Mouse (Mus musculus): ENCODE measurements around the gene Ppfia3.

Ppfia3 gene

DNA sequence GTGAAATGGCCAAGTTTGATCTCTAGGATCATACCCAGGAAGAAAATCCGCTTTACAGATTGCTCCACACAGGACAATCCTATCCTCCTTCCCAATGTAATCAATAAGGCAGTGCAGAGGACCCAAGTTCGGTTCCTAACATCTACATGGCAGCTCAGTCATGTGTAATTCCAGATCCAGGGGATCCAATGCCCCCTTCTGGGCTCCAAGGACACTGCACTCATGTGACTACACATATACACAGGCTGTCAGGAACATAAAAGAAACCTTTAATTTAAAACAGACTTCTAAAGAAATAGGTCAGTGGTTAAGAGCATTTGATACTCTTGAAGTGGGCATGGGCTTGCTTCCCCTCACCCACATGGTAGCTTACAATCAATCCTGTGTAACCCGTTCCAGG is 19.3 kb upstream of the Ppfia3 start:
- peak; percentile 66 for DNase-seq (ENCODE audit: low read depth, low spot score)

GRCm38 (mm10) chr7:45376057-45376456 is 9.2 kb upstream of the Ppfia3 start:
- no peak for DNase-seq (ENCODE audit: low read depth, low spot score)

DNA sequence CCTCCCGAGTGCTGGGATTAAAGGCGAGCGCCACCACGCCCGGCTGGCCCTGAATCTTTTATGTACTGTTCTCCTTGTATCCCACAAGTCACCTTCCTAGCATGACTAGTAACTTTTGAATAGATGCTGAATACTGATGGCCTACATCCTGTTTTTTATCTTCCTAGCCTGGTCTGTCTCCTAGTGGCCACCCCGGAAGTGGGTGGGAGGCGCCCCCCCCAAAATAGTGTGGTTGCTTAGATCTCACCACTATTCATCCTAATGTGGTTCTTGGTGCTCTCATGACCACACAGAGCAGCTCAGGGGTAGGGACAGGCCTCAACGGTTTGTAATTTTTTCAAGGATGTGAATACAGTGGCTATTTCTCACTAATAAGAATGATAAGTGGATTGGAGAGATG is 7.8 kb upstream of the Ppfia3 start:
- peak; percentile 33 for DNase-seq (ENCODE audit: low read depth, low spot score)

- peak; percentile 54 for DNase-seq (ENCODE audit: low read depth, low spot score)
Observed at GRCm38 (mm10) chr7:45372371-45372770, 5.6 kb upstream of the Ppfia3 start.

DNA sequence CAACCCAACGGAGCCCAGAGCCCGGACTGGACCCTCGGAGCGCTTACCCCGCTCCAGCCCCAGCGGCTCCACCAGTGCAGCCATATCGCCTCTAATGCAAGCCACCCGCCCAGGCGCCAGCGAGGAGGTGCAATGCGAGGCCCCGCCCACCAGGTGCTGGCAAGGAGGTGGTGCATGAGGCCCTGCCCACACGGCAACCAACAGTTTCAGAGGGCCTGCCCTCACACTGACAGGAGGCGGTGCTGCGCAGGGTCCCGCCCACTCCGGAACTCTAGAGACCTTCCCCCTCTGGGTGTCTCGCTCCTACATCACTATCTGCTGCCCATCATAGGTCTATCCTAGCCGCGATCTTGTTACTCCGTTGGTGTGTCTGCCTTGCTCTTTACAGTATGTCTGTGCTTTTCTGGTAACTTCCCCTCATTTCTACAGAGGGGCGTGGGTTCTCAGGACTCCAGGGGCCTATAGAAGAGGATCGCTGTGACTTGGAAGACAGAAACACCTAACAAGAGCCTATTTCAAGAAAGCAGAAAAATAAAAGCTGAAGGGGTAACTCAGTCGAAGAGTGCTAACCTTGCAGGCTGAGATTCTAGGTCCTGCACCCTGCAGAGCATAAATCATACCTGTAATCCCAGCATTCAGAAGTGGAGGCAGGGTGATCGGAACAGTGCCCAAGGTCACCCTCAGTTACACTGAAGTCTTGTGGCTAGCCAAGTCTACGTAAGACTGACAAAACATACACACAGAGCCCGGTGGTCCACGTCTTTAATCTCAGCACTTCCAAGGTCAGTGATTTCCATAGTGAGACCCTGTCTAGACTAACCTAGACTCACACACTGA is 3.9 kb upstream of the Ppfia3 start, which contains the start of gene Lin7b:
Lin7b (minus strand) TSS at position 109 of the 837 bp plus-strand sequence.
- peak; percentile 96 for DNase-seq (ENCODE audit: low read depth, low spot score)

DNA sequence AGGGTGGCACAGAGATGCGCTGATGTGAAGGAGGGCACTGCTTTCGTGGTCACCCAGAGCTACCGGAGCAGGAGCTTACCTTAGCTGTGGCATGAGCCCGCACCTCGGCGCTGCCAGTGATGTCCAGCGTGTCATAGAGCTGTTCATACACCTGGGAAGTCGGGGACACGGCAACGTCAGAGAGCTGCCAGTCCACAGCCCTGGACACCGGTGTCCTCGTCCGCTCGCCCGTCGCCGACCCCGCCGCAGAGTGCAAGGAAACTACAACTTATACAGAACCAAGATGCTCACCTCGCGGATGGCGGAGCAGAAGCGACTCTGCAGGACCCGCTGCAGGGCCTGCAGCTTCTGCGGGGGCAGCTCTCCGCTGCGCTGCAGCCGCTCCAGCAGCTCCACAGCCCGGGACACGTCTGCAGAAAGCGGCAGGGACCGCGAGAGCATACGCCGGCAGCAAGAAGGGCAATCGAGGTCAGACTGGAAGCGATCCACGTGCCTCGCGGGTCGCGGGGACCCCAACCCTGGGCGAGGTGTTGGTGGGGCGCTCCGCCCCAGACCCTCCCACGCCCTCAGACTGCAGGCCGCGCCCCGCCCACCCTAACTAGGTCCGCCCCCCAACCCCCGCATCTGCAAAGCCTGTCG is 3.1 kb upstream of the Ppfia3 start:
- no peak for DNase-seq (ENCODE audit: low read depth, low spot score)

- DNase-seq (ENCODE audit: low read depth, low spot score), result no peak
Observed at GRCm38 (mm10) chr7:45369022-45369745, 2.4 kb upstream of the Ppfia3 start.

DNA sequence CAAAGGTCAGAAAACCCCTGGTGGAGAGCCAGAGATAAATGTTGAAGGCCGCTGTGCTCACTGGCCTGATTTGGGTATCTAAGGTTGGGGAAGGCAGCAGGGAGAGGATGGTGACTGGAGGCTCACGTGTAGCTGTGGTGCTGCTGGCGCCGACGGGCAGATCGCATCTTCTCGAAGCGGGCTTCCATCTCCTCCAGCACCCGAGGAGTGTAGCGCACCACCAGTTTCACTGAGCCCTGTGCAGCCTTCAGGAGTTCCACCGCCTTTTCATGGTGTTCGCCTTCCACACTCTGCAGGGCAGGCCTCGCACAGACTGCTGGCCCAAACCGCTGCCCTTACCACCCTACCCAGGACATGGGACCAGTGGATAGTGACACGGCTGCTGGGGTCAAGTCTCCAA is 1.4 kb upstream of the Ppfia3 start:
- DNase-seq (ENCODE audit: low read depth, low spot score), result no peak

- DNase-seq (ENCODE audit: low read depth, low spot score), result peak; percentile 97
Observed at GRCm38 (mm10) chr7:45367020-45367880, 431 bp upstream of the Ppfia3 start.

DNA sequence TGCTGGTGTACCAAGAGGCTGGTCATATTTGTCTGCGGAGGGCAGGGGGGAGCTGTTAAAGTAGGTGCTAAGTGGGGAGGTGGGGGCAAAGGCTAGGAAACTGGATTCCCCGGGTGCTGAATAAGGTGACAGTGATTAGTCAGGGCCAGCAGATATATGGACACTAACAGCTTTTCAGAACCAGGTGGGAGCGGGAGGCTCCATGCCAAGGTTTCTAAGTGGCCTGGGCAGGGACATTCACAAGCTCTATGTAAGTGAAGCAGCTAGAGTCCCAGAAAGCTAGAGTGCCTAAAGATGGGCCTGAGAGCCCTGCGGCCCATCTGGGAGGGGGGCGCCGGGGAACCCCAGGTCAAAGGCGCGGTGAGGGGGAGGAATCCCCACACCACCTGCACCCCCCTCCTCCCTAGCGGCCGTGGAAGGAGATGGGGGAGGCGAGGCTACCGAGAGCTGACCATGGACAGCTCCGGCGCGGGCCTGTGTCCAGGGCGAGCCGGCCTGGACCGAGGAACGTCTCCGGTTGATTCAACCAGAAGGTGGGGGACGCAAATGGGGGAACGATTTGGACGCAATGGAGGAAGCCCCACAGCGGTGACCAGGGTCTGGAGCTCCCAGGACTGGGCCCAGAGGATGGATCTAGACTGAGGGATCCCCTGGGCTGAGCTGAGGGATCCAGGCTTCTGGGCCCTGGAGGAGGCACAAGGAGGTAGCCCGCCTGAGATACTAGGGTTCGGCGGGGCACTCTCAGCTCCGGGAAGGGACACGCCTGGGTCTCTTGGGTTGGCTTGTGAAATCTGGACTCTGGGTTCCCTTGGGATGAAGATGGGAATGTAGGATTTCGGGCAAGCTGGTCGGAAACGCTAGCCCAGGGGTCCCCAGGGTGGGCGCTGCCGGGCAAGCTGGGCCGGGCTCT is 822 bp downstream of the Ppfia3 start:
- DNase-seq (ENCODE audit: low read depth, low spot score), result peak; percentile 36

GRCm38 (mm10) chr7:45363983-45364382 is 2.8 kb downstream of the Ppfia3 start:
- DNase-seq (ENCODE audit: low read depth, low spot score), result no peak

DNA sequence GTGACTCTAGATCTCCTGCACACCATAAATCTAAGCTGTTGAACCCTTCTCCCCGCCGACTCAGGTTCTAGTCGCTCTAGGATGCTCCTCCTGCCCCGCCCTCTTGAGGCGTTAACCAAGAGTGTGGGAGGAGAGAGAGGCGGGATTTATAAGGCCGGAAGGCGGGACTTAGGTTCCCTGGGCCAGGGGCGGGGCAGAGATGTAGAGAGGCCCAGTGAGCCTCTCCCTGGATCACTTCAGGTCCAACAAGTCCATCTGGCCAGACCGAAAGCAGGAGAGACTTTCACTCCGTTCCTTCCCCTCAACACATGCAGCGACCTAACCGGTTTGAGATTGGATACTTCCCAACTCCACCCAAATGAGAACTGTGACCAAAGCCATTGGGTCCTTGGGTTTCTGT is 4.0 kb downstream of the Ppfia3 start:
- DNase-seq (ENCODE audit: low read depth, low spot score), result peak; percentile 95

DNA sequence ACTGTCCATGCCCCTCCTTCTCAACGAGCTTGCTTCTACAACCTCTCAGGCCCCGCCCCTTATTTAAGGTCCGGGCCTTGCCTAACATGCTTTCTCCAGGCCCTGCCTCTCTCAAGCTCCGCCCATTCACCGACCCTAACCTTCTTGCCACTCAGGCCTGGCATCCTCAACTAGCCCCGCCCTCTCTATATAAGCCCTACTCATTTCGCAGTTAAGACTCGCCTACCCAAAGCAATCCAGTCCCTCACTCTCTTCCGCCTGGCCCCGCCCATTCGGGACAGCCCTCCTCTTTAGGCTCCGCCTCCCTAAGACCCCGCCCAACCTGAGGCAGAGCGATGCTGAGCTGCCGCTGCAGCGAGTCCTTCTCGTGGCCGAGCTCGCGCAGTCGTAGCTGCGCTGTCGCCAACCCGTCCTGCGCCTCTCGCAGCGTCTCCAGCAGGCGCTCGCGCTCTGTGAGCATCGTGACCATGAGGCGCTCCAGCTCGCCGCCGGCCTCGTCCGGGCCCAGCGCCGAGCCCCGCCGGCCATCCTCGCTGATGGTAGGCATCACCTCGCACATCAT is 5.5 kb downstream of the Ppfia3 start:
- peak; percentile 100 for DNase-seq (ENCODE audit: low read depth, low spot score)

DNA sequence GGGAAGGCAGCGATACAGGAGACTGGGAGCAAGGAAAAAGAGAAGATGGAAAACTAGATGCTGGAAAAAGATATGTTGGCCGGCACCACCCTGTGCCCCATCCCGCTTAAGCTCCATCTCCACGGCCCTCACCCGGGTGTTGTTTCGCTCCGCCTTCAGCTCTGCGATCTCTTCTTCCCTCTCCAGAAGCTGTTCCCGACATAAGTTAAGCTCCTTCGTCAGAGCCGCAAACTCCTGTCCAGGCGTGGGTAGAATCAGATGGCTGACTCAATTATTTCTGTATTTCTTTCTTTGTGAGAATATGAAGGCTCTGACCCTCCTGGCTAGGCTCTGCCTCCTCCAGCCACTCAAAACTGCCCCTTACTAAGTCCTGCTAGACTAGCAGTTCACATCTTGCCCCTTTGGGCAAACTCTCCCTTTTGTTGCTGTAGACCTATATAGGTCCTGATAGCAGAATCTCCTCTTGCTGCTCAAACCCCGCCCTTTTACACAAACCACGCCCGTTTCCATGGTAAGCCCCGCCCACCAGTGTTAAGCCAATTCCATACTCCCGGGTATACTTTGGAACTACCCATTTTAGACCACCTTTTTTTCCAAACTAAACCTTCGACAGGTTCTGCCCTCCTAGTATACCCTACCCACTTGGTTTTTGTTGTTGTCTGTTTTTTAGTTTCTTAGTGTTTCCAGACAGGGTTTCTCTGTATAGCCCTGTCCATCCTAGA is 6.3 kb downstream of the Ppfia3 start:
- peak; percentile 76 for DNase-seq (ENCODE audit: low read depth, low spot score)

DNA sequence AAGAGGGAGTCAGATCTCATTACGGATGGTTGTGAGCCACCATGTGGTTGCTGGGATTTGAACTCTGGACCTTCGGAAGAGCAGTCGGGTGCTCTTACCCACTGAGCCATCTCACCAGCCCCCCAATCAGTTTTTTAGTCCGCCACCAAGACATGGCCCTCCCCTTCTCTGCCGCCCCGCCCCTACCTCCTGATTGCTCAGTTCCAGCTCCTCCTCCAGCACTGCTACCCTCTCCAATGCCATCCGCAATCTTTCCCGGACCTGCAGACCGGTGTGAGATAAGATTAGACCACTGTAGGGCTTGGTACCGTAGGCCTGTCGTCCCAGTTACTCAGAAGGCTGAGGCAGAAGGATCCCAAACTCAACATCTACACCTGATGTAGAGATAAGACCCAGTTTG is 7.7 kb downstream of the Ppfia3 start:
- DNase-seq (ENCODE audit: low read depth, low spot score), result peak; percentile 85

DNA sequence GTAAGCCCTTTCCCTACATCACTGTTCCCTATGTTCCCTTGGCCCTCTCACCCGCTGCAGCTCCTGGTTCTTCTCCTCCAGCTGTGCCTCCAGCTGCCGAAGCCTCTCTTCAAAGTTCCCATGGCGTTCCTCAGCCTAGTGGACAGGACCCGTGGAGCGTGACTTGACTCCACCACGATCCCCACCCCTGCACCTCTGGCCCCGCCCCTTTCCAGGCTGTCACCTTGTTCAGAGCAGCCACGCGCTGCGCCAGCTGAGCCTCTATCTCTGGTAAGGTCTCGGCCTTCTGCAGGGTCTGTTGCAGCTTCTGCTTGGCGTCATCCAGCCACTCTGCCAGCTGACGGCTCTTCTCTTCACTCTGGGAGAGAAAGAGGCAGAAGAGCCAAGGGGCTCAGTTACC is 10.7 kb downstream of the Ppfia3 start:
- DNase-seq (ENCODE audit: low read depth, low spot score), result peak; percentile 34

GRCm38 (mm10) chr7:45355318-45356020 is 11.3 kb downstream of the Ppfia3 start:
- DNase-seq (ENCODE audit: low read depth, low spot score), result peak; percentile 73

DNA sequence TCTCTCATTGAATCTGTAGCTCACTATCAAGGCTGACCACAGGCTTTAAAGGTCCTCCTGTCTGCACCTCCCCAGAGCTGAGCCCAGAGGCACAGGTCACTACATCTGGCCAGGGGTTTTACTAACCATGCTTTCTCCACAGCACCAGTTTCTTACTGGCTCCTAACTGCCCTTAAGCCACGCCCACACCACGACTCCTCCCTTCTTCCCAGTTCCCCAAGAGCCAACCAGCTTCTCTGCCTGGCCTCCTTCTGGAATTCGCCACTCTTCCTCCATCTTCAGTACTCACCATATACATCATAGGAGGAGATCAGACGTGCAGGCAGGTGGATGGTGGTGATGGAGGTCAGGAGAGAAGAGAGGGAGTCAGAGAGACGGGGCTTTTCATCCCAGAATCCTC is 13.8 kb downstream of the Ppfia3 start:
- DNase-seq (ENCODE audit: low read depth, low spot score), result peak; percentile 91

- DNase-seq (ENCODE audit: low read depth, low spot score), result no peak
Observed at GRCm38 (mm10) chr7:45346905-45347304, 19.9 kb downstream of the Ppfia3 start.
